Mouse (Mus musculus) urinary bladder, postnatal 25 days (tissue): Measurements from ENCODE around the gene Ap3b1.

Experiments
- DNase-seq: peaks from one replicate; pipeline ENCODE4 v3.0.0; 2022; ENCODE audit warnings: low spot score

Ap3b1 gene

DNA sequence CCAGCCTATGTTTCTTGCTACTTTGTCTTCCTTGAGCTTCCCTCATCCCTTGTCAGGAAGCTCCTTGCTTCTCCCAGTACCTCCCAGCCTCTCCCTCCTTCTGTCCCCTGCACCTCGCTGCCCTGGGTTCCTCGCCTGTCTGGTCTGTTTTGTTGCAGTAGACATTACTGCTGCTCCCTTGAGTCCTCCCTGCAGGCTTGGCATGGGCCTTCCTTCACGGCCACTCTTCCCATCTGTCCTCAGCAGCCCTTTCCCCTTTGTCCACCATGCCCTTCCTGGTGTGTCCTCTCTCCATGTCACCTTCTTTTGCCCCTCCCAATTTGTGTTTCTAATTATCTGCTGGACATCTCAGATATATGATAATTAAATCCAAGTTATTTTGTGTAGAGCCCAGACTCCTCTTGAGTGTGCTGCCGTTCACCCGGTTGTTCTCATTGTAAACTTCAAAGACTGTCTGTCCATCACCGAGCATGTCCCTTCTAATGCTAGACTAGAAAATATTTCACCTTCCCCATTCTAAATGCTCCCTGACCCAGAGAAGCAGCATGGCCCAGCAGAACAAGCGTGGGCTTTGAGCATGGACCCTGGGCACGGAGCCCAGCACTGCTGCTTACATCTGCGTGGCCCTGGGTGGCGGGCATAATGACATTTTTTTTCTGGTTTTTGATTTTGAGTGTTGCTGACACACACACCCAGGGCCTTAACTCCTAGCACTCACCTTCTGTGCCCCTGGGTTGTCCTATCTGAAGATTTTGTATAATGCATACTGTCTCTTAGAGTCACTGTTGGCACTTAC is 181.3 kb downstream of the Ap3b1 start:
- DNase-seq, result no peak

DNA sequence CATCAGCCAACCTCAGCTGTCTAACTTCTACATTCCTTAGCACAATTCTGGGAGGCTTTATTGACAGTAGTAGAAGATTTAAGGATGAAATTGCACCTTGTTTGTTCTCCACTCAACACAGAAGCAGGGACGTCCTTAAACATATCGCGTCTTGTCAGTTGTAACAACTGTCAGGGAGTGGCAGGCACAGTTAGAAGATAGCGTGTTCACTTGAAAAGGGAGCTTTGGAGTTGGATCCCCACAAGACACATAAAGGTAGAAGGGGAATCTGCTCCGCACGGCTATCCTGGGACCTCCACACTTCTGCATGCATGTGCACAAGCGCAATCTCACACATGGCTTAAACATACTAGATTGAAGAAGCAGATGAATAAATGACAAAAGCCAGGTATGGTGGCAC is 183.3 kb downstream of the Ap3b1 start:
- no peak for DNase-seq

DNA sequence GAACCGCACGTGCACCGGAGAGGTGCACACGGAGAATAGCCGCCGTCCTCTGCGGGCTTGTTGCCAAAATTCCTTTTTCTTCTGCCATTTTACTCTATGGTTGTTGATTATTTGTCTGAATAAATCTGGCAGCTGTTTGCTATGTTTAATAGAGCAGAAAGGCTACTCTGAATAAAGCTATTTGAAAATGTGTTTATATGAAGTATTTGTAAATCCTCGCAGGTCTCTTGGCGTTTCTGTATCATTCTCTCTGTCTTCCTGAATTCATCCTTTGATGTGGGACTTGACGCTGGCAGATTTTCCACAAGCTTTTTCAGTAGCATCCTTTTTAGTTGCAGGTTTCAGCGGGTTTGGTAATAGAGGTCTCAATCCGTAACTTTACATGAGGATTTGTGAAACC is 185.5 kb downstream of the Ap3b1 start:
- no peak for DNase-seq

DNA sequence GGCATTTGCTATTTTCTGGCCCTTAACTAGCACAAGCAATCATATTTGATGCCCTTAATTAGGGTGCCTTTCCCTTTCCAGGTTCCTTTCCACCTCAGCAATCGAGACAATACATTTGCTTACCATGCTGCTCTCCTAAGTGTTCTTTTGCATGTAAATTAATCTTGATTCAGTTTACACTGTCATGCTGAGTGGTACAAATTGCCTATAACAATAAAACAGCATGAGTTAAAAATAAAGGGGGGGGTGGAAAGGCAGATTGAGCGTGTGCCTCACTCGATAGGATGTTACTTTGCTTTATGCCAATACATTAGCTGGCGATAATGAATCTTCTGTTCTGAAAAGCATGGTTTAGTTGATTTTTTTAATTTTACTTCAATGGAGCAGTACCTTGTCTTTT is 187.0 kb downstream of the Ap3b1 start:
- no peak for DNase-seq

DNA sequence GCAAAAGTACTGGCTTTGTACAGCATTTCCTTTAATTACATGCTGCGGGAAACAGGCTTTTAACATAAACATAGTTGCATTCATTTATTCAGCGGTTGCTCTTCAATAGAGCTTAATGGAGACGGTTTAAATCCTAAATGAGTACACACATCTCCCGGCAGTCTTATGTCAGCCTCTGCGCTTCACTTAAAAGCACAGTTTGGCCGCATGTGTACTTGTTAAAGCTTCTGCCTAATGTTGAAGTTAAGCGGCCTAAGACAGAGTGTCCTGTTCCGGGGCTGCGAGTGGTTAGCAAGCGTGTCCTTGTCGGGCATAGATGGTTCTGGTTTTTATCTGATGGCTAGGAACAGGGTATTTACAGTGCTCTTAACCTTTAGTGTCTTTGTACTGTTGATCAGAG is 187.5 kb downstream of the Ap3b1 start:
- DNase-seq, result no peak

DNA sequence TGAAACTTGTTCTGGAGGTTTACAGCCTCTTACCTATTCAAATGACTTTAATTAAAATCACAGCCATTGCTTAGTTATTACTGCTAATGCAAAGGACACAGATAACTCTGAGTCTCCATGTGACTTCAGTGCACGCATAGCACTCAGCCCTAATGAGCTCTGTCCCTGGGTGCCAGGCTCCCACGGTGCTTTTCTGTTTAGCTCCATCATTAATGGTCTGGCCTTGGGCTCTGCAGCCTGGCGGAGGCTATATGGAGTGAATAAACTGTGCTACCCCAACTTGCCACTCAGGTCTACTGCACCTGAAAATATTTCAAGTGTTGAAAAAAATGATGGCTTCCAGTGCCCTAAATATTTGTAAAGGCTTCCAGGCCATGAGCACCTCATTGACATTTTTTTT is 190.8 kb downstream of the Ap3b1 start:
- DNase-seq, result no peak

DNA sequence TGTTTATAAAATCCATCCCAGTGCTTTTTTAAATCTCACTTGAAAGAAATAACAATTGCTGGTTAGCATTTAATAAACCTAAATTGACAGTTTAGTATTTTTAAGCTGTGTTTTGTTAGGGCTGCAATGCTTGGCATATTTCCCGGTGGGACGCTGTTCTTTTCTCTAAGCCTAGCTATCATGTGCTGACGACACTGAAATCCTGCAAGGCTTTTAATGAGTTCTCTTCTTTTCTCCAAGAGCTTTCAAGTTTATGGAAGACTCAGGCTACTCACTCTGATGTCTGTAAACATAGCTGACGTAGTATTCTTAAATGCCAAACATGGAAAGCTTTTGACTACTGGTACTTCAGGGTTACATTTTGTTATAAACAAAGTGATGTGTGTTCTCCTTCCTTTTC is 191.3 kb downstream of the Ap3b1 start:
- DNase-seq, result no peak

DNA sequence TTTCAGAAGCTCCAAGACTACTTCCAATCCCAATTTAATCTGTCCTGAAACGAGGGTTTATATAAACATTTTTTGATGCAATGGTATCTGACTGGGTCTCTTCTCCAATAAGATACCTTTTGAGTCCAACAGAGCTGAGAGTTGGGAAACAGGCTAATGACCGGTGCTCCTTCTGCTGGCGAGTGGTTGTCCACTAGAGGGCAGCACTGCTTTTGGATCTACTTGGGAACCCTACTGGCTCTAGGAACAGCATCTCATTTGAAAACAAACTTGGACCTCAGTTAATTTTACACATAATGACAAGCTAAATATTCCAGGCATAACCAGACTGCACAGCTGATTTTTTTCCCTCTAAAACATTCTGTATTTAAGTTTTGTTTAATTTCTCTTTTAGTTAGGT is 201.3 kb downstream of the Ap3b1 start:
- peak; percentile 81 for DNase-seq

DNA sequence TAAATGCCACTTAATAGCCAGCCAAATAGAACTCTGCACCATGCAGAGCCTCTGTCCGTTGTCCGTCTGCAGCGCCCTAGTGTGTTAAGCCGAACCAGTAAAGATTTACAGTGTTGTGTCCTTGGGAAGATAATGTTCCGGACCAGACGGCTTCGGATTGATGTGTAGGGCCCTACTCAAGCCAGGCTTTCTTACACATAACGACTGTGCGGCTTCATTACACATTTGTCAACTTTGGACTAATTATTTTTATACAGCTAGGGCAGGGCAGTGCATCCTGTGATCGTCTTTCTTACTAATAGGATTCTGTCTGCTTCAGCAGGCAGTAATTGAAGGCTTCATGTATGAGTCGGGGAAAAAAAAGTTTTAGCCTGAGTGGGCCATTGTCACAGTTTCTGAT is 202.1 kb downstream of the Ap3b1 start:
- DNase-seq, result no peak

DNA sequence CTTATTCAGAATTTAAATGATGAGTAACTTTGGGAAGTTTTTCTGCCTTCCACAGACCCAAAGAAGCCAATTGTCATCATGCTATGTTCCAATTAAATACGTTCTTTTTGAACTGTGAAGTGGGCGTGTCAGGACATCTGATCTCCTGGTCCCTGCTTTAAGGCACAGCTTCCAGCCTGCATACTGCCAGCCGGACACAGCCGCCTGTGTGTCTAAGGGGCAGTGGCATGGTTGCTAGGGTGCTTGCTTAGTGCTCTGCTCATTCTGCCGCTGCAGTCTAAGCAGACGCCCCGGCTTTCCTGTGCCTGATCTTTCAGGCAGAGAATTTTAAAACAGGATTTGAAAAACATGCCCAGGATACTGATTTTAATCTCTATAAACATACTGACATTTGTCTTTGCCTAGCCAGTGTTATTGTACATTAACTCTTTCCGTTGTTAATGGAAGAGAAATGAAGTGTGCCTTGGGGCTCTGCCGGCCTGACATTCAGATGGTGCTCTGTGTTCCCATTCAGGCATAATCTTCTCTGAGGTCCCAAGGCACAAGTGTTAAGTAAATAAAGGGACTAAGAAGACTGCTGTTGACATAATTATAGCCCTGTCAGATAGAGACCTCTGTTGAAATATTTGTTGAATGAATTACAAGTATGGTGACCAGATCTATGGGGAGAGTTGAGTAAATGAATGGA is 204.0 kb downstream of the Ap3b1 start:
- DNase-seq, result no peak

DNA sequence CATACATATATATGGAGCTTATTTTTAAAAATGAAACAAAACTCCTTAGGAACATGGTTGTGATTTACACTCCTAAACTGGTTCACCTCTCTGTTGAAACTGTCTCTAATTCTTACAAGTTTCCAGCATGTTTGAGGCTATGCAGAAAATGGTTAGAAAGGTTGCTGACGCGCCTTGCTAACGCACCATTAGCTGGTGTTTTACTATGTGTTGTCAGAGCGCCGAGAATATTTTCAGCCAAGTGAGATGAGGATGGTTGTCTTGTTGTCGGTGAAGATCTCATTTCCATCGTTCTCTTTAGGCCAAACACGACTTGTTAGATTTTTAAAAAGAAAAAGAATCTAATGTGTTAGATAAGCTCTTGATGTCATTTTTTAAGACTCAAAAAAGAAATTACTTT is 205.1 kb downstream of the Ap3b1 start:
- DNase-seq, result no peak

DNA sequence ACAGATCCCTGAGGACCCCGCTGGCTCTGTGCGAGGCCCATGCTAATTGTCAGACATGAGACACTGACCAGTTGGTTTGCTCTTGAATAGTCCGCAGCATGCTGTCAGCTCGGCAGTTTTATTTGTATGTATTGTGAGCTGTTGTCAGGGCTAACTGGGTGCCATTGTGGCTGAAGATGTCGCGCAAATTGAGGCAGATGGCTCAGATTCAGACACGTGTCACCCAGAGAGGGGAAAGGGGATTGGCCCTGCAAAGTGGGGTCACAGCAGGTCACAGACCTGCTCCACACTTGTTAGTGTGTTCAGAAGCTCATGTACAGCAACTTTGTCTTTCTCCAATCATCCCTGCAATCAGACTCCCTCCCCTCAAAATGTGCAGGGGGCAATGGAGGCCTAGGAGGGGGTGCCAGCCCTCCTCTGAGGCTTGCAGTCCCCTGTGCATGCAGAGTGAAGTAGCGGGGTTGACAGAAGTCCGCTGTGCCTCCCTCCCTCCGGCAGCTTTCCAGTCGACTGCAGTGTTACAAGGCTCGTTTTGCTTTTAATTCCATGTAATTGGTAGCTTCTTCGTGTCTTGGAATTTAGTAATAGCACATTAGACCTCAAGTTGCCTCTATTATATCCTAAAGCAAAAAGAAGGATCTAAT is 205.7 kb downstream of the Ap3b1 start:
- DNase-seq, result no peak

DNA sequence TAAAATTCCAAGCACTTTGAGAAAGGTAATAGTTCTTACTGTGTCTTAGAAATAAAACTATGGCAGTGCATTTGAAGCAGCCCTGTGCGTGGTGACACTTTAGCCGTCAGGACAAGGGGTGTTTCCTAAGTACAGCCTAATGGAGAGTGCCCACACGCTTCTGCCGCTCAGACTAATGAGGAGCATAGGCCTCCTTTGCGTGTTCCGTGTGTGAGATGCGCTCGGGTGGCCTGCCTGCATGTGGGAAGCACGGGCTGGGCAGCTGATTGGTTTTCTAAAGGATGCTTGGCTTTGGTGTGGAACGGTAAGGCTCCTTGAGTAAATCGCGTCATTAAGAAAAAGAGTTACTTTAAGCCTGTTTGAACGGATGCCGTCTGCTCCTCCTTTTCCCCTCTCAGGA is 206.4 kb downstream of the Ap3b1 start:
- no peak for DNase-seq

DNA sequence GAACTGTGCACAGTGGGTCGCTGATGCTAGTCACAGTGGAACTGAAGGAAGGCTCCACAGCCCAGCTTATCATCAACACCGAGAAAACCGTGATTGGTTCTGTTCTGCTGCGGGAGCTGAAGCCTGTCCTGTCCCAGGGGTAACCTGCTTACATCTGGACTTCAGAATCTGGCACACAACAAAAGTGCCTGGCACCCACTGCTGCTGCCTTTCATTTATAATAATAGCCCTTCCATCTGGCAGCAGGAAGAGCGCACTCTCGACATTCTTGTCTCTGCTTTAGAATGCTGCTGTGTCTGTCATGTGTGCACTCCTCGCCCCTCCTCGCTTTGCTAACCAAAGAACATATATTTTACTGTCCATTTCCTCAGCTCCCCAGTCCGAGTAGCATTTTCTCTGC is 206.9 kb downstream of the Ap3b1 start:
- no peak for DNase-seq

DNA sequence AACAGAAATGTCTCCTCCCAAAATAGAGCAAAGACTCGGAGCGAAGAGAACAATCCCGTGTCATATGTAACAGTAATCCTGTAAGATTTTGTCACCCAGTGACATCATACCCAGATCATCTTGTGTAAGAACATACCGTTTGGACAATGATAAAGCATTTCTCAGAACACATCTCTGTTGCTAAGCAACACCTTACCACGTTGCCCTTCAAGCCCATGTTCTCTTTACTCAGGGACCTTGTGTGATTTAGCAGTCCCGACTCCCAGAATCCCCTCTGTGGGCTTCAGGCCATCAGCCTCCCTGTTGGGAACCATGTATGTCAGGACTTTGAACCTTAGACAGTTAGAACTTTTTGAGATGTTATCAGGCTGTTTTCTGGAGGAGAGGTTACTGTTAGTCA is 209.0 kb downstream of the Ap3b1 start:
- DNase-seq, result no peak

DNA sequence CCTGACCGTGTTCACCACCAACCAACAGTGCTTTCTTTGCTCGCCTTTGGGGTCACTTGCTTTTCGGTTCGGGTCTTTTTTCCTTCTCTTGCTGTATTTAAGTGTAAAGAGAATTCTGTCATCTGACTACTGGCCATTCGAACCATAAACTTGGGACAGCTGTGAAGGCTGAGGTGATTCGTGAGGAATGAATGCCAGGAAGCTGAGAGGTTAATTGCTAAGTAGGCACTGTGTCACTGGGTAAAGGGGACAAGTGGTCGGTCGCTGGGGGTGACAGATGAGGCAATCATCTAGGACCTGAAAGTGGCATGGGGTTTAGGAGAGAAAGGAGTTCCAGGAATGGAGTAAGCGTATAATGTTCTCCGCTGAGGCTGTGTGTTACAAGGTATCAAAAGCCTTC is 212.2 kb downstream of the Ap3b1 start:
- DNase-seq, result no peak

DNA sequence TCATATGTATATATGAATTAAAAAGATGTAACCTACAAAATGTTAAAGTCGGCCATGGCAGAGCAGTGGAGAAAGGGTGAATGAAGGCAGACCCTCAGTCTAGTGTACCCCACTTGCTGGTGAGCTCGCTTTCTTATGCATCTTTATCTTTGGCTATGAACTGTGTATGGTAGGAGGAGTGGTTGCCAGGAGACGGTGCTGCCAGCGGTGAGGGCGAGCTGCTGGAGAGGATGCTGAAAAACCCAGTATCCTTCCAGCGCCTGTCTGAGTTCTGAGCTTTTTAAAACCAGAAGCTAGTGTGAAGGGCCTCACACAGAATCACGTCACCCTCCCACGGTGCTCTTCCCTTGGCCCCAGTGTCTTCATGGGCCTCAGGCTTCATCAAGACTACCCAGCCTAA is 214.6 kb downstream of the Ap3b1 start:
- DNase-seq, result no peak

DNA sequence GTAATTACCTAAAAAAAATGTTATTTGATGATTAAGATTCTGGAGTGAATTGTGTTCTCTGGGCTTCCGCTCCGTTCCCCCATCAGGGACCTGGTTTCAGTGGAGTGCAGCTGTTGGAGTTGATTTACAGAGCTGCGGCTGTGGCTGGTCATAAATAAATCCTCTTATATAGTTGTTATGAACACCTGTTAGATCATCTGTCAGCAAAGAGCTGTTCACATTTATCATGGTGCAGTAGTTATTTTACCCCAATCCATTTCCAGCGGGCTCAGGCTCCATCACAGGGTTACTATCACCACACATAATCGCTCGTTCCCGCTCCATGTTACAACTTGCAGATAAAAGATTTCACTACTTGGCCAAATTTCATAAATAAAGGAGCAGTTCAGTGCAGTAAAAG is 215.1 kb downstream of the Ap3b1 start:
- no peak for DNase-seq

DNA sequence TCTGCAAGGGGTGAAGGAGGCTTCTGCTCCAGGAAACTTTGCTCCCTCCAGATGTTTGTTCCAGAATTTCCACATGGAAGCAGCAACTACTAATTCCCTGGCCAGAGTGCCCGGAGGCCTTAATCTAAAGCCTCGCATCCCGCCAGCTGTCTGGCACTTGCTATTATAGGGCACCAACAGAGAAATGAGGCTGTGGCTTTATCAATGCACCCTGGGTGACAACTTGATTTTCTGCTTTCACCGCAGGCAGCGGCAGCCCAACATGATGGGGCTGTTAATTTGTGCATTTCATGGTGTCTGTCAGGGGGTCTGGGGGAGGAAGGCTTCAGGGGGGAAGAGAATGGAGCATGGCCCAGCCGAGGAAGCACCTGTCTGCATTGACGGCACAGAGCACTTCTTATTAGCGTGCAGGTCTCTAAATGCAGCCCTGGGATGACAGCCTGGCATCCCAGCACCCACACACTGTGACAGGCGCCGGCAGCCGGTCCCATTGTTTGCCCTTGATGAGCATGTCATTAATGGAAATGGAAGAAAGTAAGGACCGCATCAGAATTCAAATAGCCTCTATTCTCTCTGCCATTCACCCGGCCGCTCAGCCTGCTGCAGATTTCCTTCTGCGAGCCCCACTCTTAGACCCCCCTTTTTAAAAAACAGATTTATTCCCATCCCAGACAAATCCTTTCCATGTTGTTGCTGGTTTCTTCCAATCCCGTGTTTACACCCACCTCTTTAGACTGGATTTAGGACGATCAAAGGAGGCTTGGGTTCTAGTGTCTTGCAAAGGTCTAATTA is 217.0 kb downstream of the Ap3b1 start:
- no peak for DNase-seq

DNA sequence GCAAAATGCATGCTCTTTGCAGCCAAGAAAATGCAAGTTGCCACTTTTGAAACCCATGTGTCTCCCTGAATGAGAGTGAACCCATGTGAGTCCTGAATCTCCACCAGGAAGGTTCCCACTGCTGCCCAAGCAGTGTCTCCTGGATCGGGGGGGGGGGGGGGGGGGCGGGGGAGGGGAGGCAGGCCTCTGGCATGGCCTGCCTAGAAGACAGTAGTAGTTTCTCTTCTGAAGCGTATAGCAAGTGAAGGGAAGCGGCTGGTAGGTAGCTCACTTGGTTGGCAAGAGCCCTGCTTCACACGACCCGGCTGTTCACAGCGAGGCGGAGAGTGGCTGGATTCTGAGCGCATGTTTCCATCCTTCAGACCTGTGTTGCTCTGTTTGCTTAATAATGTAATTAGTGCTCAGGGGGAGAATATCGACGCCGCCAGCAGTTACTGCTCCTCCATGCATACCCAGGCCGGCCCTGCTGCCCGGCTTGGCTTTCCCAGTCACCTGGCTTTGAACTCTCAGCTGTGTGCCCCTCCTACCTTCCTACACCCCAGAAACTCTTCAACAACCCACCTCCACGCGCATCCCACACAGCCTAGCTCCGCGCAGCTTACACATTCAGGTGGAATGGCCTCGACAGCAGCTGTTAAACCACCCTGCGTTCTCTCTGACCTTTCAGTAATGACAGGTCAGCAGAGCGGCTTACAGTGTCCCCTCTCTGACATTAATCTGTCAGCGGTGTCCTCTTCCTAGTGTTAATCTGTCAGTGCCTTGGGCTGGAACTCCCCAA is 217.8 kb downstream of the Ap3b1 start:
- DNase-seq, result no peak

DNA sequence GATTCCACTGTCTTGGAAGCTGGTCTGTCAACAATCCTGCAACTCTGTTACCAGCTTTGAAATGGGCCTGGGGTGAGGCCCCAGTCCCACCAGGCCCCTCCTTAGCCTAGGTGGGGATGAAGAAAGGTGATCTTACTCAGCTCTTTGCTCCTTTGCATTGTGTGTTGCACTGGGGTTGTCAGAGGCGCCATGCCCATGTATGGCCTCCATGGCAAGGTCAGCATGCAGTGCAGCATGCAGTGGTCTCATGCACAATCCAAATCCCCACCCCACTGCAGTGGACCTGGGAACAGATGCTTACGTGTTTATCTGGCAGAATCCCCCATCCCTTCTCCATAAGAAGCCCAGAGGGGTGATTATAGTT is 218.4 kb downstream of the Ap3b1 start:
- DNase-seq, result no peak

DNA sequence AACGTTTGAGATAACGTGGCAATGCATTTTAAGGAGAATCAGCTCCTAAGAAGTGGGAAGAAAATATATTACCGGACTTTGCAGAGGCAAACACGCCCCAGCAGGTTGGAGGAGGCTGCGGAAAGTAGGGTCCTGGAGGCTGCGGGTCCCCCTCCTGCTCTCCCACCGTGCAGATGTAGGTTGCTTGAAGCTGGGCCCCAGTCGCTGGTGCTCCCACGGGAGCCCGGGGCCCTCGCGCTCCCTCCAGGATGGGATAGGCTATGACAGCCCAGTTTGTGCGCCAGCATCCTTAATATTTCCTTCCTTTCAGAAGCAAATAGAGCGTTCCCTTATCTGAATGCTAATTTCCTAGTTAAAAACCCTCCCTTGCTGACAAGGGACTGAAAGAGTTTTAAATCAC is 236.5 kb downstream of the Ap3b1 start:
- no peak for DNase-seq
